Mouse (Mus musculus): Measurements from ENCODE around the gene Synrg.

DNA sequence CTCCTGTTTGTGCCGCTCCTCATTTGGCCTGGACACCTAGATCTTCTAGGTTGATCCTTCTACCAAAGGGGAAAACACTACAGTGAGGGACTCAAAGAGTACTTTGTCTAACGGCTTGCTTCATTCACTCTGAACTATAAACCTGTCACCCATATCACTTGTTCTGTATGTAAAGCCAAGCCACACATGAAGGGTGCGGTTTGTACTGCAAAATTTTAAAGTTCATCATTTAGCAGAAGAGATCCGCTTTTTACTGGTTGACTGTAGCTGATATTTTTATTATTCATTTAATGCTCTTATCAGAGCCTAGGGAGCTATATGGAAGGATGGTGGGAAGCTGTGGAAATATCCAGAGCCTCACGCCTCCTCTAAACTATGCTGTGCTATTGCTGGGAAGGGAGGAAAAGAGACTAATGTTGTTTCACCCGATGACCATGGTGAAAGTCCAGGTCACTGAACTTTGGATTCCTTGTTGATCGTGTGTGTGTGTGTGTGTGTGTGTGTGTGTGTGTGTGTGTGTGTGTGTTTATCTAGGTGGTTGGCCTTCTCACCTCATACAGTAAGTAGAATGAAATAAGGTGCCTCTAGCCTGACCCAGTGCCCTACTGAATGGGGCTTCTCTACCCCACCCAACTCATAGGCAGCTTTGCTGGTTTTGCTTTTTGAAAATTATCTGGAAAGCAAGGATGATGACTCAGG lies 52.7 kb downstream of the Synrg start:
- no peak for TF ChIP-seq CTCF (IDR thresholded peaks at IDR 0.05; ENCODE audit: low read depth)
- TF ChIP-seq EP300 (IDR thresholded peaks at IDR 0.05; ENCODE audit: low read depth), result no peak

Measured in liver, embryonic 14.5 days (tissue).